Mouse (Mus musculus): ENCODE results near the gene Rab20. TPM values are rescaled to one million over a fixed set of nuclear protein-coding genes. Genes with fewer than 3 reads are reported as not detected.

The Rab20 gene
- total RNA-seq, 2 experiments from 2014 or later, result 0.51 to 0.90 TPM

GRCm38 (mm10) chr8:11403813-11404212 is 74.7 kb downstream of the Rab20 start:
- no peak for DNase-seq

Other genes starting within 250 kb of the Rab20 start
- gene Col4a2, start 165.9 kb downstream of the Rab20 start, total RNA-seq (2021), result 100 to 1,000 TPM; 101 to 136 TPM
- 100 to 1,000 TPM; 206 to 284 TPM for gene Col4a1, start 165.9 kb downstream of the Rab20 start, total RNA-seq (2021)
- 10 to 100 TPM; 26.3 to 28.9 TPM for gene Naxd, start 18.8 kb upstream of the Rab20 start, total RNA-seq (2021)
- gene Cars2, start 72.1 kb upstream of the Rab20 start, total RNA-seq (2021), result 10 to 100 TPM; 14.7 to 15.0 TPM
- 10 to 100 TPM; 16.7 to 16.9 TPM for gene Ing1, start 76.9 kb upstream of the Rab20 start, total RNA-seq (2021)
- 10 to 100 TPM; 18.0 to 19.9 TPM for gene Ankrd10, start 157.0 kb upstream of the Rab20 start, total RNA-seq (2021)
- gene 1700016D06Rik, start 222.4 kb upstream of the Rab20 start, total RNA-seq (2021), result not detected
- 10 to 100 TPM; 56.0 to 61.4 TPM for gene Arhgef7, start 249.0 kb upstream of the Rab20 start, total RNA-seq (2021)